Mouse (Mus musculus) left cerebral cortex, postnatal 25 days (tissue): ENCODE results near the gene Olfr1270. TPM values are rescaled to one million over a fixed set of nuclear protein-coding genes. Genes with fewer than 3 reads are reported as not detected.
"Not testable (repeated sequence)": the region's sequence is repeated elsewhere in the genome, so short reads cannot be mapped to it uniquely, and the experiment has no call there.

Experiments
- DNase-seq, 2 experiments: peaks; one replicate each; pipeline ENCODE4 v3.0.0; 2022; ENCODE audit warnings: low spot score in 2 of 2, mixed read lengths in 1 of 2
- intact Hi-C: fragments of 180-260 bp; cut with DNase I; formaldehyde crosslinking; loops from one replicate; pipeline ENCODE4 v1.15.1; 2025
- total RNA-seq, 2 experiments: library from RNA; stranded (reverse); gene quantifications; 2 replicates each; pipeline ENCODE4 v1.2.3; 2021

Olfr1270 gene
- not detected for total RNA-seq

- intact Hi-C loops: no loop called here
- no peak for DNase-seq
These were observed at the start of gene Olfr1270 for GRCm38 (mm10) chr2:90152991-90153390. TSS of gene Olfr1270 (minus strand) at chr2:90153091.

GRCm38 (mm10) chr2:90199606-90200005, 46.7 kb upstream of the Olfr1270 start:
- intact Hi-C loops: not testable (repeated sequence)

GRCm38 (mm10) chr2:90195285-90195684, 42.4 kb upstream of the Olfr1270 start:
- intact Hi-C loops: not testable (repeated sequence)

More at GRCm38 (mm10) chr2:90199606-90200005, 46.7 kb upstream of the Olfr1270 start:
- not testable (repeated sequence) for DNase-seq

GRCm38 (mm10) chr2:90194750-90195149, 41.9 kb upstream of the Olfr1270 start:
- intact Hi-C loops, DNase-seq: not testable (repeated sequence)

More at GRCm38 (mm10) chr2:90195285-90195684, 42.4 kb upstream of the Olfr1270 start:
- DNase-seq: not testable (repeated sequence)

GRCm38 (mm10) chr2:90187082-90187481, 34.2 kb upstream of the Olfr1270 start:
- DNase-seq, intact Hi-C loops: not testable (repeated sequence)

GRCm38 (mm10) chr2:90186082-90186481, 33.2 kb upstream of the Olfr1270 start:
- DNase-seq, intact Hi-C loops: not testable (repeated sequence)

- DNase-seq: no peak
- intact Hi-C loops: no loop called here
These were observed 1.0 kb upstream of the Olfr1270 start for GRCm38 (mm10) chr2:90153916-90154315.

- no peak for DNase-seq
- intact Hi-C loops: no loop called here
These were observed 10.7 kb downstream of the Olfr1270 start, which contains the start of gene Olfr32 for GRCm38 (mm10) chr2:90142196-90142595. TSS of gene Olfr32 (minus strand) at chr2:90142296.

GRCm38 (mm10) chr2:90121312-90121711, 31.6 kb downstream of the Olfr1270 start, which contains the start of gene Olfr1269:
TSS of gene Olfr1269 (minus strand) at chr2:90121412.
- DNase-seq: no peak
- intact Hi-C loops: no loop called here

Other genes with a start within 250 kb of the Olfr1270 start
- gene Olfr1258, start 225.8 kb downstream of the Olfr1270 start, total RNA-seq: not detected
- not detected for gene Olfr1259, start 204.4 kb downstream of the Olfr1270 start, total RNA-seq
- not detected for gene Olfr1260, start 178.8 kb downstream of the Olfr1270 start, total RNA-seq
- gene Olfr1261, start 161.9 kb downstream of the Olfr1270 start, total RNA-seq: not detected
- not detected for gene Olfr1262, start 152.9 kb downstream of the Olfr1270 start, total RNA-seq
- not detected for gene Olfr1263, start 141.0 kb downstream of the Olfr1270 start, total RNA-seq
- not detected for gene Olfr1264, start 127.5 kb downstream of the Olfr1270 start, total RNA-seq
- not detected for gene Olfr1265, start 117.8 kb downstream of the Olfr1270 start, total RNA-seq
- gene Olfr140, start 89.5 kb downstream of the Olfr1270 start, total RNA-seq: not detected
- gene Olfr1269, start 31.7 kb downstream of the Olfr1270 start, total RNA-seq: not detected
- gene Olfr32, start 10.8 kb downstream of the Olfr1270 start, total RNA-seq: not detected
- under 1 TPM in 1 of 2 experiments, not detected in 1; 0.18 TPM for gene Olfr1506, start 71.4 kb upstream of the Olfr1270 start, total RNA-seq
- not detected for gene Olfr142, start 104.5 kb upstream of the Olfr1270 start, total RNA-seq
- not detected for gene Olfr1271, start 117.9 kb upstream of the Olfr1270 start, total RNA-seq
- gene Olfr1272, start 139.8 kb upstream of the Olfr1270 start, total RNA-seq: not detected
- gene Gm13769, start 169.1 kb upstream of the Olfr1270 start, total RNA-seq: under 1 TPM in 1 of 2 experiments, not detected in 1; 0.27 TPM
- not detected for gene Olfr1274-ps, start 245.6 kb upstream of the Olfr1270 start, total RNA-seq